Mouse (Mus musculus) hindbrain, postnatal 0 days (tissue): ENCODE results near the gene Treml4. TPM values are rescaled to one million over a fixed set of nuclear protein-coding genes. Genes with fewer than 3 reads are reported as not detected.
A peak's percentile ranks its signal among the peaks of the same experiment; 100 is the strongest.

Experiments
- ATAC-seq: fragments of 200-750 bp; cut with Nextera tagmentation; 2 replicates; pipeline ENCODE4 v1.8.0; 2017; ENCODE audit warnings: mild to moderate bottlenecking, moderate TSS enrichment, moderate library complexity
- DNase-seq: peaks from one replicate; pipeline ENCODE4 v3.0.0-alpha.2; 2015; ENCODE audit warnings: low spot score
- H3K27ac ChIP-seq: fragments of 300-500 bp; sonication (generic); 2 replicates; pipeline ENCODE4 v1.5.1; 2014; ENCODE audit warnings: mild to moderate bottlenecking
- H3K27me3 ChIP-seq: fragments of 300-500 bp; sonication (generic); 2 replicates; pipeline ENCODE4 v1.6.1; 2014; ENCODE audit warnings: low read length, mixed read lengths; ENCODE audit not compliant: insufficient read depth
- H3K36me3 ChIP-seq: fragments of 300-500 bp; sonication (generic); 2 replicates; pipeline ENCODE4 v1.6.1; 2014; ENCODE audit warnings: low read length, mixed read lengths; ENCODE audit not compliant: insufficient read depth
- H3K4me1 ChIP-seq: fragments of 300-500 bp; sonication (generic); 2 replicates; pipeline ENCODE4 v1.6.1; 2014; ENCODE audit warnings: antibody characterized with exemption, low read length, mixed read lengths; ENCODE audit not compliant: insufficient read depth
- H3K4me2 ChIP-seq: fragments of 300-500 bp; sonication (generic); 2 replicates; pipeline ENCODE4 v1.6.1; 2014; ENCODE audit warnings: low read depth, mild to moderate bottlenecking, low read length, moderate library complexity, mixed read lengths
- H3K4me3 ChIP-seq: fragments of 300-500 bp; sonication (generic); 2 replicates; pipeline ENCODE4 v1.5.1; 2014; ENCODE audit warnings: low read length
- H3K9ac ChIP-seq: fragments of 300-500 bp; sonication (generic); replicated peaks from 2 replicates; pipeline ENCODE4 v1.6.1; 2014; ENCODE audit warnings: mild to moderate bottlenecking, low read length, moderate library complexity, mixed read lengths
- H3K9me3 ChIP-seq: fragments of 300-500 bp; sonication (generic); 2 replicates; pipeline ENCODE4 v1.6.1; 2016; ENCODE audit warnings: low read length, mixed read lengths
- CTCF ChIP-seq: IDR thresholded peaks from 2 replicates; pipeline ENCODE4 v1.5.1; 2016; ENCODE audit warnings: antibody characterized with exemption, control low read depth, low read depth
- WGBS: fragments of 180-500 bp; shearing (Covaris S2); extraction: QIAGEN DNeasy Blood & Tissue Kit; methylation state at CpG from one replicate; pipeline ENCODE4 v1.1.7; 2014; 5-methylcytosine and 5-hydroxymethylcytosine counted together
- polyA plus RNA-seq: library from polyadenylated mRNA; unstranded; fragments of >200 nt; fragmentation: Nextera tagmentation; extraction: Ambion mirVana; gene quantifications from 2 replicates; pipeline ENCODE4 v1.2.1, GENCODE M21; 2015
- total RNA-seq: library from RNA; depleted of rRNA; stranded (reverse); fragments of >200 nt; gene quantifications from 2 replicates; pipeline ENCODE4 v1.2.3, GENCODE M21; 2014

The Treml4 gene
- total and polyA plus RNA-seq, 2 experiments from 2014 or later: 0.19 TPM; not detected in 1

DNA sequence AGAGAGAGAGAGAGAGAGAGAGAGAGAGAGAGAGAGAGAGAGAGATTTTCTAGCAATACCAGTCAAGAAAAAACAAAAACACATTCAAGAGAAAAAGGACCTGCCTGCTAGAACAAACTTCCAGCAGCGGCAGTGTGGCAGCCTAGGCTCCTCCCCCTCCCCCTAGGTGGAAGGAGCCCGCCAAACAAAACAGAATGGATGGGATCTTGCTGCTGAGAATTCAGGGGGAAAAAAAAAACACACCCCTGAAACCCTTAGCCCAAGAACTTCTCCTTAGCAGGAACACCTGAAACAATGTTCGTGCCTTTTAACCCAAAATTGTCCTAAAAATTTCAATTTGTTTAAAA is 17.6 kb downstream of the Treml4 start:
- no peaks in the 10 kb centered on the region for H3K27me3 ChIP-seq
- H3K9me3 ChIP-seq: no peaks in the 10 kb centered on the region
- ATAC-seq (no peak), DNase-seq (peak; percentile 53)
- no peak overlapping the region for H3K27ac ChIP-seq
- no peaks in the 10 kb centered on the region for H3K36me3 ChIP-seq
- TF ChIP-seq CTCF: no peak
- H3K4me1 ChIP-seq: no peaks in the 10 kb centered on the region
- 0 out of 2 replicates have a peak overlapping the region, but pooled peaks have one; percentile 6 for H3K9ac ChIP-seq
- H3K4me3 ChIP-seq: 0 out of 2 replicates have a peak overlapping the region, but pooled peaks have one; percentile 9
- H3K4me2 ChIP-seq: peak overlapping the region; percentile 52
- WGBS: 9% methylated on average over 3 of the region's 3 CpGs

DNA sequence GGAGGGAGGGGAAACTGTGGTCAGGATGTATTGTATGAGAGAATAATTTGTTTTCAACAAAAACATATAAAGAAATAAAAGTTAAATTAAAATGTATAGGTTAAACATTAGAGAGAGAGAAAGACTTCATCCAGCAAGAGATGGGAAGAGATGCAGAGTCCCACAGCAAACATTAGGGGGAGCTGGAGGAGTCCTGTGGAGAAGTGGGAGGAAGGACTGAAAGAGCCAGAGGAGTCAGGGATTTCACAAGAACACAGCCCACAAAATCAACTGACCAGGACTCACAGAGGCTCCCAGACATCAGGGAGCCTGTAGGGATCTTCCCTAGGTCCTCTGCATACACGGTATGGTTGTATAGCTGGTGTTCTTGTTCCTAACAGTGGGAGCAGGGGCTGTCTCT is 22.7 kb downstream of the Treml4 start:
- Histone ChIP-seq H3K4me2 (no peak overlapping the region), H3K9ac (no peak overlapping the region), H3K27ac (no peak overlapping the region), H3K4me3 (no peak overlapping the region), H3K27me3 (no peaks in the 10 kb centered on the region), H3K4me1 (no peaks in the 10 kb centered on the region), H3K36me3 (no peaks in the 10 kb centered on the region), H3K9me3 (no peaks in the 10 kb centered on the region)
- ATAC-seq (no peak), DNase-seq (no peak)
- no peak for TF ChIP-seq CTCF
- WGBS: 67% methylated on average over 1 of the region's 1 CpGs

DNA sequence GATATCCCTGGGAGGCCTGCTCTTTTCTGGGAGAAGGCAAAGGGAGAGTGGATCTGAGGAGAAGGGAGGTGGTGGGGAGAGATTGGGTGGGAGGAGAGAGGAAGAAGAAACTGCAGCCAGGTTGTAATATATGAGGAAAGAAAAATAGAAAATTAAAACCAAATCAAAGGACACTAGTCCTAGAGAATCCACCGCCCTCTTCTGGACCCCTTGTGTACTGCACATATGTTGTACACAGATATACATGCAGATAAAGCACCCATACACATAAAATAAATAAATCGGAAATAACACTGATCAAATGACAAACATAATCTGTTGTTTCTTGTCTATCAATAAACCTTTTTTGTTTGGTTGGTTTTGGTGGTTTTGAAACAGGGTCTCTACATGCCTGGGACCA is 23.2 kb downstream of the Treml4 start:
- WGBS: 65% methylated on average over 2 of the region's 2 CpGs
- Histone ChIP-seq H3K27me3 (no peaks in the 10 kb centered on the region), H3K4me1 (no peaks in the 10 kb centered on the region), H3K4me2 (no peak overlapping the region), H3K4me3 (no peak overlapping the region), H3K9ac (no peak overlapping the region), H3K36me3 (no peaks in the 10 kb centered on the region), H3K27ac (no peak overlapping the region), H3K9me3 (no peaks in the 10 kb centered on the region)
- peak; percentile 27 for TF ChIP-seq CTCF
- ATAC-seq (no peak), DNase-seq (no peak)

DNA sequence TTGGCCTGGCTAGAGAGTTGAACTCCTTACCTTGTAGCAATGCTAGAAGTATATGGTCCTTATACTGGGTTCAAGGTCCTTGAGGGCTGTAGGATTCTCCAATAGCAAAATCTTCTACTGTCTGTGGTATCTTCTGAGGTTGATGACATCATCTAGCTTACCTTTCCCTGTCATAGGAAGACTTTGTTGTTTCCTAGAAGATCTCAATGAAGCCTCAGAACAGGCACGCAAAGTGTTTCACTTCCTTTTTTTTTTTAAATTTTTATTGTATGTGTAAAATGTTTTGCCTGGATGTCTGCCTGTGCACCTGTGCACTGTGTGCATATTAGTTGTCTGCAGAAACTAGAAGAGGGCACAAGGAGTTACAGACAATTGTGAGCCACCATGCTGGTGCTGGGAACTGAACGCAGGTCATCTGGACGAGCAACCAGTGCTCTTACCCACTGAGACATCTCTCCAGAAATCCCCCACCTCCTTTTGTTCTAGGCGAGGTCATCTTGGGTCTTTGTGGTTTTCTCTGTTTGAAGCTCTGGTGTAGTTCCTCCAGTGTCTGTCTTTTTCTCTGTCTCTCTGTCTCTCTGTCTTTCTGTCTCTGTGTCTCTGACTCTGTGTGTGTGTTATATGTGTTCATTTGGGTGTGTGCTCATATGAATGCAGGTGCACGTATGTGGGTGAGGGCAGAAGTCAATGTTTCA is 29.6 kb downstream of the Treml4 start:
- H3K27me3 ChIP-seq: no peaks in the 10 kb centered on the region
- no peaks in the 10 kb centered on the region for H3K4me1 ChIP-seq
- WGBS: 87% methylated on average over 5 of the region's 5 CpGs
- no peaks in the 10 kb centered on the region for H3K36me3 ChIP-seq
- ATAC-seq (no peak), DNase-seq (no peak)
- TF ChIP-seq CTCF: no peak
- no peak overlapping the region for H3K4me2 ChIP-seq
- H3K4me3 ChIP-seq: no peak overlapping the region
- no peak overlapping the region for H3K9ac ChIP-seq
- H3K27ac ChIP-seq: no peak overlapping the region
- no peaks in the 10 kb centered on the region for H3K9me3 ChIP-seq

DNA sequence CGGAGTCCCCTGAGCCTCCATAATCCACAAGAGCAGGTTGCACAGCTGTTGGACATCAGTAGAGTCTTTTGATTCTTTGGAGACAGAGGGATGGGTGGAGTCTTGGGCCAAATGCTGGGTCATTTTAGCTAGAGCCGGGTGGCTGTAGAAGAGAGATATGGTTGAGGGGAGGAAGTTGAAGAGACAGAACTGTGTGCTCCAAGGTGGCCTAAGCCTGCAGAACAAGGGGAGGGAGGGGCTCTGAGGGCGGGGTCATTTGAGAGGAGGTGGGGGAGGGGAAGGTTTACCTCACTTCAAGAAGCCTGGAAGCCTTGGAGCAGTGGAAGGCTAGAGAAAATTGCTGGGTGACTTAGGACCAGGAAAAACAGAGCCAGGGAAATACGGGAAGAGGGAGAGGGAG is 35.1 kb downstream of the Treml4 start, which contains the start of gene Treml2:
Gene Treml2 (plus strand): TSS at position 296 of the 400 bp plus-strand sequence.
- H3K9me3 ChIP-seq: no peaks in the 10 kb centered on the region
- no peak within 1 kb of the TSS for H3K9ac ChIP-seq
- 46% methylated on average over 3 of the region's 4 CpGs for WGBS
- H3K4me1 ChIP-seq: no peaks in the 10 kb centered on the region
- no peak within 1 kb of the TSS for H3K4me3 ChIP-seq
- H3K4me2 ChIP-seq: no peak within 1 kb of the TSS
- DNase-seq (no peak), ATAC-seq (no peak)
- no peak within 1 kb of the TSS for H3K27ac ChIP-seq
- H3K27me3 ChIP-seq: no peaks in the 10 kb centered on the region
- H3K36me3 ChIP-seq: no peaks in the 10 kb centered on the region
- no peak for TF ChIP-seq CTCF

DNA sequence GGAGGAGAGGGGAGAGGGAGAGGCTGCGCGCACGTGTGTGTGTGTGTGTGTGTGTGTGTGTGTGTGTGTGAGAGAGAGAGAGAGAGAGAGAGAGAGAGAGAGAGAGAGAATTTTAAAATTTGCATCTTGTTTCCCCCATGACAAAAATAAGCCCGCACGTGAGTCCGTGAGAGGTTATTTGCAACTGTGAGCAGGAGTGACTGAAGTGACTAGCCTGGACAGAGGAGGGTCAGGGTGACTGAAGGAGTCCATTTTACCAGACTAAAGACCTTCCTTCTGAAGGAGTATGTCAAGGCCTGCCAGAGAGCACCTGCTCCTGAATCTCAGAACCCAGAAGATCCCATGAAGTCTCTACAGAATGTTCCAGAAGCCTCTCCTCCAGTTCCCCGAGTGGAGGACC is 35.7 kb downstream of the Treml4 start:
- Histone ChIP-seq H3K36me3 (no peaks in the 10 kb centered on the region), H3K9ac (no peak overlapping the region), H3K9me3 (no peaks in the 10 kb centered on the region), H3K4me1 (no peaks in the 10 kb centered on the region), H3K4me3 (no peak overlapping the region), H3K27me3 (no peaks in the 10 kb centered on the region), H3K27ac (no peak overlapping the region), H3K4me2 (no peak overlapping the region)
- 57% methylated on average over 6 of the region's 7 CpGs for WGBS
- ATAC-seq: no peak
- no peak for DNase-seq
- TF ChIP-seq CTCF: no peak

DNA sequence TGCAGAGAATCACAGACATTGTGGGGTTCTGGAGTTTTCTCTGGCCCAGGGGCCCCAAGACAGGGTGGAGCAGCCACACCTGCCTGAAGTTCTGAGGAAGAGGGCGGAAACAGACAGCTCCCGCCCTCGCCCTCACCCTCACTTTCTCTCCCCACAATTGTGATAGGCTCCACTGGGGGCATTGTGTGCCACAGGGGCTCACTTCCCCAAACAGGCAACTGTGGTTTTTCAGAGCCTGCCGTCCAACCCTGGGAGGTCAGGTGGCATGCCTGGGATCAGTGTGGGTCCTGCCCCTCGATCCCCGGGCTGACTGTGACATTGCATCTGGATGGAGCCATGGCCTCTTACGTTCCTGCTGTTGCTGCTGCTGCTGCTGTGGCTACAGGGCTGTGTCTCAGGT is 36.1 kb downstream of the Treml4 start:
- WGBS: 70% methylated on average over 7 of the region's 7 CpGs

More for the DNA sequence above, 36.1 kb downstream of the Treml4 start:
- no peak for DNase-seq
- no peaks in the 10 kb centered on the region for H3K9me3 ChIP-seq
- H3K4me1 ChIP-seq: no peaks in the 10 kb centered on the region
- H3K4me3 ChIP-seq: no peak overlapping the region
- H3K9ac ChIP-seq: no peak overlapping the region
- H3K36me3 ChIP-seq: no peaks in the 10 kb centered on the region
- no peak overlapping the region for H3K4me2 ChIP-seq
- no peak overlapping the region for H3K27ac ChIP-seq
- ATAC-seq: no peak
- H3K27me3 ChIP-seq: no peaks in the 10 kb centered on the region
- no peak for TF ChIP-seq CTCF
